Mouse (Mus musculus): Measurements from ENCODE around the gene Foxk1. TPM values are rescaled to one million over a fixed set of nuclear protein-coding genes. Genes with fewer than 3 reads are reported as not detected.

Gene Foxk1
- total RNA-seq, 2 experiments from 2014 or later: 16.7 to 17.5 TPM

GRCm38 (mm10) chr5:142416070-142416775 lies 14.9 kb downstream of the Foxk1 start:
- intact Hi-C loops (cut with DNase I): no loop called here
- DNase-seq: no peak

GRCm38 (mm10) chr5:142417104-142417503 lies 15.8 kb downstream of the Foxk1 start:
- intact Hi-C loops (cut with DNase I): no loop called here
- no peak for DNase-seq

- no peak for DNase-seq
- intact Hi-C loops (cut with DNase I): no loop called here
Observed at GRCm38 (mm10) chr5:142417876-142418275, 16.6 kb downstream of the Foxk1 start.

GRCm38 (mm10) chr5:142418419-142418818 lies 17.1 kb downstream of the Foxk1 start:
- intact Hi-C loops (cut with DNase I): no loop called here
- DNase-seq: no peak

- no peak for DNase-seq
- intact Hi-C loops (cut with DNase I): no loop called here
Observed at GRCm38 (mm10) chr5:142420317-142420716, 19.0 kb downstream of the Foxk1 start.

GRCm38 (mm10) chr5:142420920-142421319 lies 19.6 kb downstream of the Foxk1 start:
- no peak for DNase-seq
- intact Hi-C loops (cut with DNase I): no loop called here

GRCm38 (mm10) chr5:142421886-142422285 lies 20.6 kb downstream of the Foxk1 start:
- DNase-seq: no peak
- intact Hi-C loops (cut with DNase I): no loop called here

- intact Hi-C loops (cut with DNase I): loop anchor here (1.0 kb wide), 1 partner anchor 21 kb away; no protein-coding TSS in a partner anchor
- no peak for DNase-seq
Observed at GRCm38 (mm10) chr5:142423141-142423540, 21.8 kb downstream of the Foxk1 start.

GRCm38 (mm10) chr5:142423701-142424100 lies 22.4 kb downstream of the Foxk1 start:
- intact Hi-C loops (cut with DNase I): loop anchor here (1.0 kb wide), 1 partner anchor 21 kb away; no protein-coding TSS in a partner anchor
- no peak for DNase-seq

GRCm38 (mm10) chr5:142424627-142425349 lies 23.5 kb downstream of the Foxk1 start:
- DNase-seq: peak; percentile 81 to 82
- intact Hi-C loops (cut with DNase I): no loop called here

GRCm38 (mm10) chr5:142426476-142426875 lies 25.2 kb downstream of the Foxk1 start:
- intact Hi-C loops (cut with DNase I): no loop called here
- DNase-seq: no peak

- intact Hi-C loops (cut with DNase I): no loop called here
- no peak for DNase-seq
Observed at GRCm38 (mm10) chr5:142427876-142428275, 26.6 kb downstream of the Foxk1 start.

GRCm38 (mm10) chr5:142428691-142429090 lies 27.4 kb downstream of the Foxk1 start:
- intact Hi-C loops (cut with DNase I): no loop called here
- DNase-seq: no peak

- DNase-seq: no peak
- intact Hi-C loops (cut with DNase I): no loop called here
Observed at GRCm38 (mm10) chr5:142431029-142431428, 29.7 kb downstream of the Foxk1 start.

- intact Hi-C loops (cut with DNase I): no loop called here
- DNase-seq: no peak
Observed at GRCm38 (mm10) chr5:142431811-142432434, 30.6 kb downstream of the Foxk1 start.

GRCm38 (mm10) chr5:142432695-142433094 lies 31.4 kb downstream of the Foxk1 start:
- no peak for DNase-seq
- intact Hi-C loops (cut with DNase I): no loop called here

- no peak for DNase-seq
- intact Hi-C loops (cut with DNase I): no loop called here
Observed at GRCm38 (mm10) chr5:142434052-142434451, 32.8 kb downstream of the Foxk1 start.

GRCm38 (mm10) chr5:142435736-142436135 lies 34.4 kb downstream of the Foxk1 start:
- intact Hi-C loops (cut with DNase I): no loop called here
- no peak for DNase-seq

- no peak for DNase-seq
- intact Hi-C loops (cut with DNase I): no loop called here
Observed at GRCm38 (mm10) chr5:142438380-142438938, 37.2 kb downstream of the Foxk1 start.

GRCm38 (mm10) chr5:142439911-142440432 lies 38.7 kb downstream of the Foxk1 start:
- no peak for DNase-seq
- intact Hi-C loops (cut with DNase I): loop anchor here (1.0 to 10.0 kb wide), 2 partner anchors 39 to 455 kb away; partner anchors contain the start of gene Foxk1

Measured in heart, postnatal 14 days (tissue).